Mouse (Mus musculus) ES-E14 (cell line): Measurements from ENCODE around the gene Zfp90. TPM values are rescaled to one million over a fixed set of nuclear protein-coding genes. Genes with fewer than 3 reads are reported as not detected.

ENCODE experiments used
- DNase-seq: peaks from one replicate; pipeline ENCODE4 v3.0.0-alpha.2; 2013; ENCODE audit warnings: low read depth, low spot score
- H3K27ac ChIP-seq: 2 replicates; pipeline ENCODE4 v1.5.1; 2012; ENCODE audit warnings: low read depth, mild to moderate bottlenecking, low read length, moderate library complexity, mixed read lengths; ENCODE audit not compliant: poor library complexity, insufficient read depth, severe bottlenecking
- H3K36me3 ChIP-seq: 2 replicates; pipeline ENCODE4 v1.6.1; 2012; ENCODE audit warnings: mild to moderate bottlenecking, low read length, moderate library complexity, mixed read lengths; ENCODE audit not compliant: control insufficient read depth, poor library complexity, insufficient read depth, severe bottlenecking
- H3K4me1 ChIP-seq, 2 experiments: fragments of 150-350 bp in 1 of 2; sonication (generic) in 1 of 2; 2 replicates each; pipeline ENCODE4 v1.6.1; 2012; ENCODE audit warnings: low read length in 2 of 2, mild to moderate bottlenecking in 1 of 2, mixed read lengths in 1 of 2; ENCODE audit not compliant: control insufficient read depth in 2 of 2, insufficient read depth in 2 of 2, poor library complexity in 1 of 2
- H3K4me3 ChIP-seq, 2 experiments: fragments of 150-350 bp in 1 of 2; sonication (generic) in 1 of 2; 2 replicates each; pipeline ENCODE4 v1.5.1; 2012; ENCODE audit warnings: low read length in 2 of 2, low read depth in 1 of 2, mild to moderate bottlenecking in 1 of 2, mixed read lengths in 1 of 2; ENCODE audit not compliant: insufficient read depth in 1 of 2, poor library complexity in 1 of 2, severe bottlenecking in 1 of 2
- H3K9ac ChIP-seq: 2 replicates; pipeline ENCODE4 v1.6.1; 2012; ENCODE audit warnings: low read depth, mild to moderate bottlenecking, low read length, mixed read lengths; ENCODE audit not compliant: poor library complexity, insufficient read depth, severe bottlenecking
- H3K9me3 ChIP-seq: fragments of 150-350 bp; sonication (generic); 2 replicates; pipeline ENCODE4 v1.6.1; 2012; ENCODE audit warnings: low read depth, mild to moderate bottlenecking, low read length; ENCODE audit not compliant: control insufficient read depth, insufficient read depth
- CHD2 ChIP-seq: IDR thresholded peaks from 2 replicates; pipeline ENCODE4 v1.6.1; 2014; ENCODE audit warnings: mild to moderate bottlenecking, low read depth, low read length, inconsistent platforms
- HCFC1 ChIP-seq: IDR thresholded peaks from 2 replicates; pipeline ENCODE4 v1.6.1; 2012; ENCODE audit warnings: low read length, inconsistent platforms, borderline replicate concordance; ENCODE audit not compliant: insufficient read depth
- MAFK ChIP-seq: IDR thresholded peaks from 2 replicates; pipeline ENCODE4 v1.6.1; 2014; ENCODE audit warnings: mild to moderate bottlenecking, low read depth, low read length, inconsistent platforms; ENCODE audit not compliant: insufficient read depth
- ZC3H11A ChIP-seq: IDR thresholded peaks from 2 replicates; pipeline ENCODE4 v1.6.1; 2012; ENCODE audit warnings: low read depth, mild to moderate bottlenecking, inconsistent platforms, low read length, borderline replicate concordance
- ZNF384 ChIP-seq: IDR thresholded peaks from 2 replicates; pipeline ENCODE4 v1.6.1; 2012; ENCODE audit warnings: low read depth, low read length, inconsistent platforms
- in situ Hi-C, 2 experiments: fragments of 600-800 bp; cut with MboI; formaldehyde crosslinking; loops; one replicate each; pipeline ENCODE4 v1.15.1; 2025; ENCODE audit warnings: low sequenced_read_pairs in 2 of 2, inconsistent platforms in 1 of 2; ENCODE audit not compliant: unreplicated experiment in 2 of 2
- total RNA-seq: library from RNA; depleted of rRNA; stranded (reverse); fragments of 300-350 nt; gene quantifications from 2 replicates; pipeline ENCODE4 v1.2.3, GENCODE M21; 2012

Gene Zfp90
- total RNA-seq, 1 experiment: 6.0 TPM

GRCm38 (mm10) chr8:106399694-106400093 lies 15.4 kb upstream of the Zfp90 start:
- H3K27ac ChIP-seq: no peak overlapping the region

DNA sequence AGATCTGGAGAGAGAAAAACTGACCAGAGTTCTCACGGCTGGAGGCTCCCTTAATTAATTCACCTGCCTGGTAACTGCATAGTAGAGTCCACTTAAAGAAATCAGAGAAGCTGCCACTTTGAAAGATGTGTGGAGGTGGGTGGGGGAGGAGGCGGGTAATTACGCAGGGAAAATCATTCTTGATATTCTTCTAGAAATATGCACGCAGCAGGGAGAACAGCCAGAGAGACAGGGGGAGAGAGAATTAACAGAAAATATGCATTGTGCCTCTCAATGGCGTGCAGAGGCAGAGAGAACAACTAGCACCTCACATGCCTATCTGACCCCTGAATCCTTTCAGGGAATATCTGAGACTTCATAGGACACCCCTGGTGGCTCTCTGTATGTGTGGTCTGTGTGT lies 14.9 kb upstream of the Zfp90 start:
- H3K9ac ChIP-seq: no peak overlapping the region
- no peak for TF ChIP-seq HCFC1
- no peak for TF ChIP-seq MAFK
- TF ChIP-seq ZC3H11A: no peak
- no peak for TF ChIP-seq CHD2
- no peak for TF ChIP-seq ZNF384
- no peak overlapping the region for H3K27ac ChIP-seq
- in situ Hi-C loops: loop anchor here (25.0 kb wide), 2 partner anchors 137 to 262 kb away; no protein-coding TSS in a partner anchor
- H3K36me3 ChIP-seq: no peaks in the 10 kb centered on the region
- H3K9me3 ChIP-seq: no peaks in the 10 kb centered on the region
- DNase-seq: no peak
- peaks cover 0 to 8% of the 10 kb centered on the region in 2 experiments; a peak in 1 of 4 replicates for H3K4me1 ChIP-seq
- H3K4me3 ChIP-seq: no peak overlapping the region

More at GRCm38 (mm10) chr8:106399694-106400093, 15.4 kb upstream of the Zfp90 start:
- Histone ChIP-seq H3K9me3 (no peaks in the 10 kb centered on the region), H3K4me1 (peaks cover 0 to 3% of the 10 kb centered on the region in 2 experiments; a peak in 1 of 4 replicates), H3K4me3 (no peak overlapping the region), H3K9ac (no peak overlapping the region), H3K36me3 (no peaks in the 10 kb centered on the region)
- in situ Hi-C loops: loop anchor here (25.0 kb wide), 2 partner anchors 138 to 263 kb away; no protein-coding TSS in a partner anchor
- no peak for DNase-seq
- TF ChIP-seq CHD2: no peak
- no peak for TF ChIP-seq HCFC1
- no peak for TF ChIP-seq ZNF384
- TF ChIP-seq ZC3H11A: no peak
- no peak for TF ChIP-seq MAFK

GRCm38 (mm10) chr8:106403246-106403933 lies 11.7 kb upstream of the Zfp90 start:
- TF ChIP-seq ZC3H11A (no peak; the same call in 1 of the 2 replicates), ZNF384 (no peak)
- Histone ChIP-seq H3K4me3 (no peak overlapping the region), H3K36me3 (no peaks in the 10 kb centered on the region), H3K9me3 (no peaks in the 10 kb centered on the region), H3K27ac (no peak overlapping the region), H3K4me1 (peaks cover 3 to 11% of the 10 kb centered on the region in 2 experiments; a peak in 1 of 4 replicates), H3K9ac (no peak overlapping the region)
- in situ Hi-C loops: loop anchor here (25.0 kb wide), 2 partner anchors 134 to 259 kb away; no protein-coding TSS in a partner anchor
- no peak for DNase-seq

DNA sequence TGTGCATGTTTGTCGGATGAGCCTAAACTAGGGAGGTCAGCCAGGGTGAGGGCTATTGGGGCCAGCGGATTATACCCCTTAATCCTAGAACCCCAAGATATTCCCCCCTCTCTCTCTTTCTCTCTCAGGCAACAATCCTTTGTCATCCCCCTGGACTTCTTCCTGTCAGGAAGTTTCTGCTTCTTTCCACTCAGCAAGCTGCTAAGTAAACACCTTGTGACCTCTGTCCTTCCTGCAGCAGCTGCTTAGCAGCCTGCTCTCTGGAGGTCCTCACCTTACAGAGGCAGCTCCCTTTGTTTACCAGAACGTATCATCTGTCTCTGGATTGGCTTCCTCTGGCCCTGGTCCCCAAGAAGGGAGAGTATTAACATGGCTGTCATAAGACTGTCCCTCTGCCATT lies 10.3 kb upstream of the Zfp90 start:
- no peak overlapping the region; the same call in 1 of the 2 replicates for H3K27ac ChIP-seq
- H3K4me3 ChIP-seq: no peak overlapping the region
- in situ Hi-C loops: loop anchor here (25.0 kb wide), 2 partner anchors 132 to 257 kb away; no protein-coding TSS in a partner anchor
- peaks cover 3 to 11% of the 10 kb centered on the region in 2 experiments; a peak in 1 of 4 replicates for H3K4me1 ChIP-seq
- no peak for TF ChIP-seq CHD2
- no peak for TF ChIP-seq ZC3H11A
- no peak for TF ChIP-seq HCFC1
- no peak for TF ChIP-seq ZNF384
- no peak overlapping the region for H3K9ac ChIP-seq
- H3K9me3 ChIP-seq: no peaks in the 10 kb centered on the region
- DNase-seq: no peak
- H3K36me3 ChIP-seq: no peaks in the 10 kb centered on the region
